Mouse (Mus musculus) bone marrow macrophage, adult 2 months (primary cell): ENCODE results near the gene Med13l. TPM values are rescaled to one million over a fixed set of nuclear protein-coding genes. Genes with fewer than 3 reads are reported as not detected.

Experiments
- H3K27ac ChIP-seq: 2 replicates; pipeline ENCODE4 v1.5.1; 2012; ENCODE audit warnings: low read depth, low read length; ENCODE audit not compliant: insufficient read depth
- H3K4me1 ChIP-seq: 2 replicates; pipeline ENCODE4 v1.6.1; 2012; ENCODE audit warnings: low read length; ENCODE audit not compliant: control insufficient read depth, insufficient read depth
- H3K4me3 ChIP-seq: 2 replicates; pipeline ENCODE4 v1.5.1; 2012; ENCODE audit warnings: mild to moderate bottlenecking, low read length, moderate library complexity; ENCODE audit not compliant: insufficient read depth
- CTCF ChIP-seq: IDR thresholded peaks from 2 replicates; pipeline ENCODE4 v1.5.1; 2012; ENCODE audit warnings: low read depth, mild to moderate bottlenecking, low read length, moderate library complexity
- POLR2A ChIP-seq: IDR thresholded peaks from 2 replicates; pipeline ENCODE4 v1.6.1; 2012; ENCODE audit warnings: mild to moderate bottlenecking, low read depth, low read length, borderline replicate concordance
- polyA plus RNA-seq: library from polyadenylated mRNA; stranded (reverse); fragments of >200 nt; gene quantifications from 2 replicates; pipeline ENCODE4 v1.2.4, GENCODE M21; 2012; ENCODE audit not compliant: missing spikeins, insufficient read depth, insufficient read length

The Med13l gene
- polyA plus RNA-seq, 1 experiment: 25.5 TPM

- TF ChIP-seq CTCF (no peak), POLR2A (no peak)
- Histone ChIP-seq H3K27ac (no peak overlapping the region), H3K4me1 (peaks cover 43% of the 10 kb centered on the region), H3K4me3 (no peak overlapping the region)
Measured at GRCm38 (mm10) chr5:118569606-118570580, 9.4 kb downstream of the Med13l start.

GRCm38 (mm10) chr5:118571504-118571903, 11.0 kb downstream of the Med13l start:
- Histone ChIP-seq H3K4me1 (peaks cover 39% of the 10 kb centered on the region), H3K27ac (no peak overlapping the region), H3K4me3 (no peak overlapping the region)
- no peak for TF ChIP-seq POLR2A
- no peak for TF ChIP-seq CTCF

DNA sequence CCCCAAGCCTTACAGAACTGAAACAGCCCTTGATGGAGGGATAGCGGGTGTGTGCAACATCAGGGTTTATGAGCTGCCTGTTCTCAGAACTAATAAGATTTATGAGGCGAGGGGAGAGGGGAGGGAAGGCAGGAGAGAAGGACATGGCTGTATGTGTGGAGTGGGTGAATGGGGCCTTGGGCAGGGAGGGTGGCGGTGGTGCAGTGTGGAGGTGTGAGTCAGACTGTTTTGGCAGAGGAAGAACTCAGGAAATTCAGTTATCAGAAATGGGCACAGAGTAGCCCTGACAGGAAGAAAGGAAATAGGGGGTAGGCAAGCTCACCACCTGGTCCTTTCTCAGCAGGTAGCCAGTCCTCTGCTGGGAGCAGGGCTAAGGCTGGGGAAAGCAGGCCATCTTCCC, 13.8 kb downstream of the Med13l start:
- TF ChIP-seq POLR2A: no peak
- Histone ChIP-seq H3K4me1 (peaks cover 35% of the 10 kb centered on the region), H3K27ac (peak overlapping the region; percentile 28; the same call in 1 of the 2 replicates), H3K4me3 (no peak overlapping the region)

DNA sequence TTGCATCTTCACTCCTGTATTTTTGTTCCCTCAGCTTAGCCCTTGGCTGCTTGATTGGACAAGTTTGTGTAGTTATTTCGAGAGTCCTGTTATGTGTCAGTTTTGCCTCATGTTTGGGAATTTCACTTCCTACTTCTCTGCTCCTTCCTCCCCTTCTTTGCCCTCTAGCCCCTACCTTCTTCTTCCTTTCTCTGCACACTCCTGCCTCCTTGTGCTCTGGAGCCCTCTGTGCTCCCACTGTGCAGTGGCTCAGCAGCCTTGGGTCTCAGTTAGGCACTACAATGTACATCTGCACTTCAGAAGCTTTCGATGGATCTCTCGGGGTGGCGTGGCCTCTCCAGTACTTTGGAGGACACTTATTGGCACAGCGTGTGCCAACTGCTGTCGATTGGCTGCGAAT, 14.5 kb downstream of the Med13l start:
- no peak overlapping the region for H3K4me3 ChIP-seq
- TF ChIP-seq CTCF (no peak), POLR2A (no peak)

DNA sequence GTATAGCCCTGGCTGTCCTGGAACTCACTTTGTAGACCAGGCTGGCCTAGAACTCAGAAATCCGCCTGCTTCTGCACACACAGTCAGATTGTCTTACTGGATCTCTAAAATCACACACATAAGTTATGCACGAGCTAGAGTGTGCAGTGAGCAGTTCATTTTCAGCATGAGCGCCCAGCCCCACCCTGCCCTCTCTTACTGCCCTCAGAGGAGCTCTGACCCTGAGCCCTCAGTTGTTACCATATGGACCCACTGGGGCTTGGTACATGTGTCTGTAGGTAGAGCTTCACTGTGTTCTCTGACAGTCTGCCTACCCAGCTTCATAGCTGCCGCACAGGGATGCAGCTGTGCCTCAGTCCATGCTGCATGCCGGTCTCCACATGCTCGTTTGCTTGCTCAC, 15.4 kb downstream of the Med13l start:
- no peak overlapping the region for H3K27ac ChIP-seq
- H3K4me3 ChIP-seq: no peak overlapping the region
- H3K4me1 ChIP-seq: peaks cover 31% of the 10 kb centered on the region
- no peak for TF ChIP-seq CTCF
- no peak for TF ChIP-seq POLR2A

More for the DNA sequence above, 14.5 kb downstream of the Med13l start:
- Histone ChIP-seq H3K27ac (peak overlapping the region; percentile 28), H3K4me1 (peaks cover 35% of the 10 kb centered on the region)

GRCm38 (mm10) chr5:118576731-118577130, 16.3 kb downstream of the Med13l start:
- peaks cover 25% of the 10 kb centered on the region for H3K4me1 ChIP-seq
- no peak overlapping the region for H3K4me3 ChIP-seq
- TF ChIP-seq CTCF: no peak
- no peak for TF ChIP-seq POLR2A
- no peak overlapping the region for H3K27ac ChIP-seq

DNA sequence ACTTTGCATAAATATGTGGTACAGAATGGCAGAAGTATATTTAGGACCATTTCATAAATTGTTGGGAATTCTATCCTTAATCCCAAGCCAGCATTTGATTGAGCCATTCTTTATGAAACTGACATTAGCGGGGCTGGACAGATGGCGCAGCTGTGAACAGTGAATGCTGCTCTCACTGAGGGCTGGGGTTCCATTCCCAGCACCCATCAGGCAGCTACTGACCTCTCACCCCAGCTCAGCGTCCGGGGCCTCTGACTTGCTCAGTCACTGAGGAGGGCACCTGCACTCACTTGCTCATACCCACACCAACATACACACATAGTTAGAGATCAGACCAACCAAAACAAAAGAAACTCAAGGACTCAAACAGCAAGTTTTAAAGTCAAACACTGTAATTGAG, 24.9 kb downstream of the Med13l start:
- Histone ChIP-seq H3K27ac (no peak overlapping the region), H3K4me1 (peaks cover 25% of the 10 kb centered on the region), H3K4me3 (no peak overlapping the region)
- TF ChIP-seq POLR2A (no peak), CTCF (no peak)

GRCm38 (mm10) chr5:118586560-118586959, 26.1 kb downstream of the Med13l start:
- Histone ChIP-seq H3K4me1 (peaks cover 36% of the 10 kb centered on the region), H3K4me3 (no peak overlapping the region), H3K27ac (no peak overlapping the region)
- TF ChIP-seq POLR2A (no peak), CTCF (no peak)

DNA sequence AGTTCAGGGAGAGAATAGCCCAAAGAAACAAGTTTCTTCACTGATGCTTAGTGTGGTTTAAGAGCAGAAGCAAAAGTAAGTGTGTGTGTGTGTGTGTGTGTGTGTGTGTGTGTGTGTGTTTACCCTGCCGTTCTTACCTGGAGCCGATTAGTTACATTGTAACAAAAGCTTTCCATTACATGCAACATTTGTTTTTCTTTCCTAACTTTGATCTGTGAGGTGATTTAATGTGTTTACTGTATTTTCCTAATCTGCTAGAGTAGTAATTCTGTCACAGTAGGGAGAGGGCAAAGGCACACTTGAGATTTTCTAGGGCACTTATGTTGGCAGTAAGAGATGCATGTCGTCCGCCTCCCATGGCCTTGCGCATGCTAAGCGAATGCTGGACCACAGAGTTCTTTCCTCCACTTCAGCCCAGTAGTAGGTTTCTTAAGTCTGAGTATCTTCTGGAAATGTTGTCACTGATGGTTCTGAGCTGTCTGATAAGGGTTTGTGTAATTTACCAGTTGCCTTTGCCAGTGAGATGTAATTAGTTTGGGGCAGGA, 28.0 kb downstream of the Med13l start:
- TF ChIP-seq POLR2A (no peak), CTCF (no peak)
- H3K27ac ChIP-seq: no peak overlapping the region
- no peak overlapping the region for H3K4me3 ChIP-seq
- peaks cover 38% of the 10 kb centered on the region for H3K4me1 ChIP-seq

DNA sequence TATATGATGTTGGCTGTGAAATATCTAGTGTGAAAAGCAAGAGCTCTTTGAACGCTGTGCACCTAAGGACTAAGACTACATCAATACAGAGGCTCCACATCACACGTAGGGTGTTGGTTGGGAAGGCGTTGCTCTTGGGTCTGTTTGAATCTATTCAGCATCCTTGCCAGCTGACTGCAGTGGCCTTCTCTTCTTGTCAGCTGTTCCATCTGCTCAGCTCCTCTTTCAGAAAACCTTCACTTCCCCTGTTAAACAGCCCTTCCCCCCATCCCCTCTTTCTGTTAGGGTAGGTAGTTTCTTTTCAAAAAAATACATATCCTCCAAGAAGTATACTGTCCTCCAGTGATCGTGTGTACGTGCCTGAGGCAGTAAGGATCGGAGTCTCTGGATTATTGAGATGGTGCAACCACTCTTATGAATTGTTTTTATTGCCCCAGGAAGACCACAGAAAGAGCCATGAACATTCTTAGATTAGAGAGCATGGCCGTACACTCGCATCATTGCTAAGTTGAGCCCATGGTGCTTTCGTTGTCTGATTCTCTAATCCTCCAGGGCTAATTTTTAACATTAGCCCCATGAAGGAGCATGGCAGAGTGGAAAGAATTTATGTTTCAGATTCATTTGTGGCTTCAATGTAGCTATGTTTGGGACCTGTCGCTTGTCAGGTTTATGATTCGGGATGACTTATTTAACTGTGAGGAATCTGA, 28.9 kb downstream of the Med13l start:
- Histone ChIP-seq H3K27ac (no peak overlapping the region), H3K4me3 (no peak overlapping the region), H3K4me1 (peaks cover 38% of the 10 kb centered on the region)
- TF ChIP-seq POLR2A: no peak
